Mouse (Mus musculus) liver, embryonic 11.5 days (tissue): Measurements from ENCODE around the gene Syvn1. TPM values are rescaled to one million over a fixed set of nuclear protein-coding genes. Genes with fewer than 3 reads are reported as not detected.

Source experiments
- microRNA-seq: library from miRNA; unstranded; fragments of <30 nt; microRNA quantifications from one replicate; pipeline ENCODE4, GENCODE M21; 2017; ENCODE audit warnings: borderline number of aligned reads
- polyA plus RNA-seq: library from polyadenylated mRNA; unstranded; fragments of >200 nt; fragmentation: Nextera tagmentation; extraction: Ambion mirVana; gene quantifications from 2 replicates; pipeline ENCODE4 v1.2.1, GENCODE M21; 2014

Syvn1 gene
- polyA plus RNA-seq, 1 experiment from 2014 or later, result 33.7 TPM

Small RNAs within 50 kb of the gene (microRNA-seq; reads per million reads assigned to microRNA genes)
- gene Mir6988, result 4.2 reads per million, percentile 9 among the genes with 10 or more reads in this experiment

Other genes starting within 250 kb of the Syvn1 start
- gene Frmd8, start 171.3 kb upstream of the Syvn1 start, polyA plus RNA-seq, result 26.8 and 27.9 TPM in 2 replicates
- 7.5 and 8.2 TPM in 2 replicates for gene Slc25a45, start 168.8 kb upstream of the Syvn1 start, polyA plus RNA-seq
- 3.9 and 4.2 TPM in 2 replicates for gene Tigd3, start 152.4 kb upstream of the Syvn1 start, polyA plus RNA-seq
- gene Dpf2, start 133.6 kb upstream of the Syvn1 start, polyA plus RNA-seq, result 119 and 127 TPM in 2 replicates
- gene Cdc42ep2, start 121.8 kb upstream of the Syvn1 start, polyA plus RNA-seq, result 5.1 TPM in 2 replicates
- gene Pola2, start 82.4 kb upstream of the Syvn1 start, polyA plus RNA-seq, result 129 and 131 TPM in 2 replicates
- not detected in 2 replicates for gene Slc22a20, start 60.4 kb upstream of the Syvn1 start, polyA plus RNA-seq
- 25.2 and 25.8 TPM in 2 replicates for gene Capn1, start 30.7 kb upstream of the Syvn1 start, polyA plus RNA-seq
- 84.5 and 93.9 TPM in 2 replicates for gene Mrpl49, start 11.2 kb downstream of the Syvn1 start, polyA plus RNA-seq
- gene Fau, start 11.3 kb downstream of the Syvn1 start, polyA plus RNA-seq, result 1,022 and 1,135 TPM in 2 replicates
- 38.7 and 42.3 TPM in 2 replicates for gene Znhit2, start 14.6 kb downstream of the Syvn1 start, polyA plus RNA-seq
- gene Tm7sf2, start 21.8 kb downstream of the Syvn1 start, polyA plus RNA-seq, result 28.6 and 30.8 TPM in 2 replicates
- 54.8 and 57.1 TPM in 2 replicates for gene Vps51, start 30.7 kb downstream of the Syvn1 start, polyA plus RNA-seq
- gene Tmem262, start 33.5 kb downstream of the Syvn1 start, polyA plus RNA-seq, result not detected in 2 replicates
- 0.75 and 2.2 TPM in 2 replicates for gene Gm28374, start 35.7 kb downstream of the Syvn1 start, polyA plus RNA-seq
- 50.4 and 52.3 TPM in 2 replicates for gene Zfpl1, start 38.4 kb downstream of the Syvn1 start, polyA plus RNA-seq
- 50.8 and 55.3 TPM in 2 replicates for gene Cdca5, start 38.4 kb downstream of the Syvn1 start, polyA plus RNA-seq
- gene AC131692.1, start 47.8 kb downstream of the Syvn1 start, polyA plus RNA-seq, result 0.43 and 0.51 TPM in 2 replicates
- 2.0 and 2.4 TPM in 2 replicates for gene Naaladl1, start 59.2 kb downstream of the Syvn1 start, polyA plus RNA-seq
- 56.1 and 60.8 TPM in 2 replicates for gene Sac3d1, start 72.1 kb downstream of the Syvn1 start, polyA plus RNA-seq
- gene Snx15, start 81.7 kb downstream of the Syvn1 start, polyA plus RNA-seq, result 34.6 and 35.1 TPM in 2 replicates
- gene Batf2, start 94.4 kb downstream of the Syvn1 start, polyA plus RNA-seq, result 0.15 TPM in 1 of 2 replicates, not detected in the other
- gene Arl2, start 95.0 kb downstream of the Syvn1 start, polyA plus RNA-seq, result 70.6 and 73.4 TPM in 2 replicates
- not detected in 2 replicates for gene Majin, start 137.8 kb downstream of the Syvn1 start, polyA plus RNA-seq
- 0.70 TPM in 1 of 2 replicates, not detected in the other for gene Gpha2, start 179.8 kb downstream of the Syvn1 start, polyA plus RNA-seq
- 10.5 and 12.0 TPM in 2 replicates for gene Ppp2r5b, start 189.3 kb downstream of the Syvn1 start, polyA plus RNA-seq
- 10.4 and 13.5 TPM in 2 replicates for gene Atg2a, start 195.1 kb downstream of the Syvn1 start, polyA plus RNA-seq
- gene Ehd1, start 230.1 kb downstream of the Syvn1 start, polyA plus RNA-seq, result 96.5 and 105 TPM in 2 replicates